Mouse (Mus musculus): ENCODE measurements around the gene Nav3. TPM values are rescaled to one million over a fixed set of nuclear protein-coding genes. Genes with fewer than 3 reads are reported as not detected.

Nav3 gene
- polyA plus RNA-seq, 1 experiment from 2014 or later = 5.2 TPM

DNA sequence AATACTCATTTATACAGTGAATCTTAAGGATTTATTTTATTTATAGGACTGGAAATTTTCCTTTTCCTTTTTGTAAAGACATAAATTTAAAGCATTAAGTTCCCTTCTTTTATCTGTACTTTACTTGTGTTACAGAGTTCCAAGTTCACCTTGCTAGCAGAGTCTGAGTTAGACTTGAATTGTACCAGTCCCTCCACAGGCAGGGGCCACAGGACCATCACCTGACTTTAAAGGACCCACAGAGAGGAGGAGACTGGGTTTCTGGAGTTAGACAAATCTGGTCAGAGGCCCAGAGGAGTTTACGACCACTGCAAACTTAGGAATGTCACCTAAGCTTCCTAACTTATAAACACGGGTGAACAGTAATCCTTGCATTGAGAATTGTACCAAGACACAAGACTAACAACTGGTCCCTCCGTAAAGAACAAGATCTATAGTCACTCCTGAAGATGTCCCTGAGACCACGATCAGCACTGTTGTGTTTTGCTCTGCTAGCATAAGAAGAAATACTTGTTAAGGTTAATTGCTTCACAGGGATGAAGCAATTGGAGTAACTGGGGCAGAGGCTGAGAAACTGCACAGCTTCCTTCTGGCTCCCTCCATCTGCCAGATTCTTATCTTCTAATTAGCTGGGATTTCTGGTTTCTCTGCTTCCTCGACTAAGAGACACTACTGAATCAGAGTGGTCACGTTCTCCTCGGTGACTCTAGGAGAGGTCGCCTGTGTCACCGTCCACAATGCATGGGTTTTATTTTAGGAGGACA, 550.2 kb downstream of the Nav3 start:
- Histone ChIP-seq H3K4me1 (replicated peaks) (peaks cover 5% of the 10 kb centered on the region; the same call in 1 of the 2 replicates), H3K27me3 (ENCODE audit: insufficient read depth, poor library complexity, severe bottlenecking) (no peaks in the 10 kb centered on the region), H3K9me3 (0 out of 2 replicates have a peak, but pooled peaks cover 2% of the 10 kb centered on the region), H3K27ac (no peak overlapping the region), H3K36me3 (no peaks in the 10 kb centered on the region), H3K4me3 (no peak overlapping the region)
- DNase-seq (ENCODE audit: low spot score) = no peak
- 69% methylated on average over 9 of the region's 9 CpGs for WGBS

- Histone ChIP-seq H3K27ac (no peak overlapping the region), H3K9me3 (no peaks in the 10 kb centered on the region), H3K27me3 (ENCODE audit: insufficient read depth, poor library complexity, severe bottlenecking) (no peaks in the 10 kb centered on the region), H3K4me3 (no peak overlapping the region), H3K36me3 (no peaks in the 10 kb centered on the region), H3K4me1 (replicated peaks) (peaks cover 5% of the 10 kb centered on the region; the same call in 1 of the 2 replicates)
- WGBS = 83% methylated on average over 1 of the region's 1 CpGs
- DNase-seq (ENCODE audit: low spot score) = no peak
These were observed 551.2 kb downstream of the Nav3 start for GRCm38 (mm10) chr10:109904841-109905240.

- no peaks in the 10 kb centered on the region for H3K27me3 ChIP-seq (ENCODE audit: insufficient read depth, poor library complexity, severe bottlenecking)
- peaks cover 5% of the 10 kb centered on the region; the same call in 1 of the 2 replicates for H3K4me1 ChIP-seq (replicated peaks)
- no peaks in the 10 kb centered on the region for H3K36me3 ChIP-seq
- H3K4me3 ChIP-seq = no peak overlapping the region
- H3K9me3 ChIP-seq = no peaks in the 10 kb centered on the region
- no peak overlapping the region for H3K27ac ChIP-seq
- 85% methylated on average over 17 of the region's 17 CpGs for WGBS
- no peak for DNase-seq (ENCODE audit: low spot score)
These were observed 552.1 kb downstream of the Nav3 start for GRCm38 (mm10) chr10:109903701-109904555.

DNA sequence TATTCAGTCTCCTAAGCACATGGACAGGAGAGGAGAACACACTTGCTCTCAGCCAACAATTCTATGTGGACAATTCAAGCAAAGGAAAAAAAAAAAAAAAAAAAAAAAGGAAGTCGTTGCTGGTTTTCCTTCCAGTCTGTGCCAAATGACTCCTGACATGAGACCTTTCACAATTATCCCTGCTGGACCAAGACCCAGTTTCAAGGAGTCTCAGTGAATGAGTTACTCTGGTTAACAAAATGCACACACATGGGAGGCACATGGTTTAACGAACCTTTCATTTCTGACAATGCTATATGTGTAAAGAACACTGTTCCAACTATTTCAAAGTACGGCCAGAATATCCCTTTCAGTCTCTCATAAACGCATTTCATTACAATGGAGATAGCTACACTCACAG, 552.8 kb downstream of the Nav3 start:
- Histone ChIP-seq H3K4me3 (no peak overlapping the region), H3K27me3 (ENCODE audit: insufficient read depth, poor library complexity, severe bottlenecking) (no peaks in the 10 kb centered on the region), H3K27ac (no peak overlapping the region), H3K36me3 (no peaks in the 10 kb centered on the region), H3K4me1 (replicated peaks) (peaks cover 5% of the 10 kb centered on the region; the same call in 1 of the 2 replicates), H3K9me3 (no peaks in the 10 kb centered on the region)
- no peak for DNase-seq (ENCODE audit: low spot score)
- 92% methylated on average over 4 of the region's 4 CpGs for WGBS

DNA sequence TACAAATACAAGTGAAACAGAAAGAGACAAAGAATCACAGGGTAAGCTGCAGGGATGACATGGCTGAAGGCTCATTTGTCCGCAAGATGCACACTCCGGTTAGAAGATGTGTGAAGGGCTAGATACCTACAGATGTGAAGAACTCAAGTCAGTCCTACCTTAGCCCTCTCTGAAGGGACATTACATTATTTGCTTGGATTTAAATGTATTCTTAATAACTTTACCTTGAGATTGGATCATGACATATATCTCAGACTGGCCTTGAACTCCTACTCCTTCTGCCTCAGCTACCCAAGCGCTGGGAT, 566.9 kb downstream of the Nav3 start:
- Histone ChIP-seq H3K27ac (no peak overlapping the region), H3K4me3 (no peak overlapping the region), H3K9me3 (no peaks in the 10 kb centered on the region), H3K4me1 (replicated peaks) (peaks cover 3% of the 10 kb centered on the region; the same call in 1 of the 2 replicates), H3K36me3 (no peaks in the 10 kb centered on the region), H3K27me3 (ENCODE audit: insufficient read depth, poor library complexity, severe bottlenecking) (no peaks in the 10 kb centered on the region)
- DNase-seq (ENCODE audit: low spot score) = no peak
- WGBS = 68% methylated on average over 3 of the region's 3 CpGs

DNA sequence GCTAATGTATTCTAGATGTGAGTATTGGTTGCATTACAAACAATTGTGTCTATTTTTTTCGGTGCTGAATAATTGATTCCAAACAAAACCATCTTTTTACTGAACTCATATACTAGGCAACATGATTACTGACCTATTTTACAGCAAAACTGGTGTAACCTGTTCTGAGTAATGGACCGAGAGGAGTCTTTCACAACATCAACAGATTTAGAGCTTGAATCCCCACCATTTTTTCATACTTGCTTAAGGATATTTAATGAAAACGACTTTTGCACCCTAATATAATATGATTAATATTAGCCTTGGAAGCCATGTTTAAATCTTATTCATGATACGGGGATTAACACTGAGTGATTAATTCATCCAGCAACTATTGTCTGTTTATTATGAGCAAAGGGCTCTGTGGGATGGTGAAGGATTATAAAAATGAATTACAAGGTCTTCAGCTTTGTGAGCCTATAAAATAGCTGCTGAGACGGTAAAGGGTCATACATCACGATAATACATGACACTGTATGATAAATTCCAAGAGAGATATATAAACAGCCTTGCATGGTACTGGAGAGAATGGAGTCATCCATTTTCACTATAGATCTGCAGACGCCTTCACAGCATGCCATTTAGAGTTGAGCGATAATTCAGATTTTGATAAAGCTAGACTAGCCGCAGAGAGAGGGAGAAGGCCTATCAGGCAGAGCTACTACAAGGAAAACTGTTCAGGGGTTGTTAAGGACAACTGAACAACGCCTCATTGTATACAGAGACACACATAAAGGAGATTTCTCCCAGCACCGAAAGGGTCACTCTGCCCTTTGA, 567.4 kb downstream of the Nav3 start:
- Histone ChIP-seq H3K27ac (no peak overlapping the region), H3K27me3 (ENCODE audit: insufficient read depth, poor library complexity, severe bottlenecking) (no peaks in the 10 kb centered on the region), H3K4me3 (no peak overlapping the region), H3K4me1 (replicated peaks) (peaks cover 9% of the 10 kb centered on the region), H3K36me3 (no peaks in the 10 kb centered on the region), H3K9me3 (no peaks in the 10 kb centered on the region)
- WGBS = 74% methylated on average over 11 of the region's 11 CpGs
- DNase-seq (ENCODE audit: low spot score) = no peak

- H3K36me3 ChIP-seq = no peaks in the 10 kb centered on the region
- no peaks in the 10 kb centered on the region for H3K27me3 ChIP-seq (ENCODE audit: insufficient read depth, poor library complexity, severe bottlenecking)
- no peak for DNase-seq (ENCODE audit: low spot score)
- H3K4me1 ChIP-seq (replicated peaks) = peaks cover 12% of the 10 kb centered on the region
- H3K4me3 ChIP-seq = no peak overlapping the region
- no peak overlapping the region for H3K27ac ChIP-seq
- no peaks in the 10 kb centered on the region for H3K9me3 ChIP-seq
- 87% methylated on average over 3 of the region's 3 CpGs for WGBS
These were observed 568.8 kb downstream of the Nav3 start for GRCm38 (mm10) chr10:109887160-109887559.

GRCm38 (mm10) chr10:109876107-109876506, 579.9 kb downstream of the Nav3 start:
- no peak overlapping the region for H3K27ac ChIP-seq
- no peak overlapping the region for H3K4me3 ChIP-seq
- 92% methylated on average over 4 of the region's 4 CpGs for WGBS
- 0 out of 2 replicates have a peak, but pooled peaks cover 2% of the 10 kb centered on the region for H3K4me1 ChIP-seq (replicated peaks)
- H3K27me3 ChIP-seq (ENCODE audit: insufficient read depth, poor library complexity, severe bottlenecking) = no peaks in the 10 kb centered on the region
- DNase-seq (ENCODE audit: low spot score) = no peak
- H3K9me3 ChIP-seq = no peaks in the 10 kb centered on the region
- H3K36me3 ChIP-seq = no peaks in the 10 kb centered on the region

DNA sequence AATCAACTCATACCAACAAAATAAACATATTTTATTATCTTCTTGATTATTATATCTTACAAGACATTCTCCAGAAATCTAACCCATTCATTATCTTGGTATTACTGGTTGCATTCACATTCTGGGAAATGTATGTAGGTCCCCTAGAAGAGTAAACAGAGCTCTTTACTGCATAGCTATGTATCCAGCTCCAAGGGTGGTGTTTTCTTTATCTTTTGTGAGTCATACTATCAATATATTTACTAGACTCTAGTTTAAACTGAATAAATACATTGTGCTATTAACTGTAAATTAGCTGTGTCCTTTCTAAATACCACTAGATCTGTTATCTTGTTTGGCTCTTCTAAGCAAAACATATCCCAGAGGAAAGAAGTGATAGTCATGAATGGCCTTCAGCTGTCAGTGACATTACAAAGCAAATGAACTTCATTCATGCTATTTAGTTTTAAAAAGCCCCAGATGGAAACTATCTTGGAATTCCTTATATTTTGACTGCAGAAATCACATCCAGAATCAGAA, 580.6 kb downstream of the Nav3 start:
- H3K9me3 ChIP-seq = no peaks in the 10 kb centered on the region
- H3K4me1 ChIP-seq (replicated peaks) = 0 out of 2 replicates have a peak, but pooled peaks cover 2% of the 10 kb centered on the region
- no peak for DNase-seq (ENCODE audit: low spot score)
- H3K27me3 ChIP-seq (ENCODE audit: insufficient read depth, poor library complexity, severe bottlenecking) = no peaks in the 10 kb centered on the region
- H3K4me3 ChIP-seq = no peak overlapping the region
- H3K27ac ChIP-seq = no peak overlapping the region
- no peaks in the 10 kb centered on the region for H3K36me3 ChIP-seq

GRCm38 (mm10) chr10:109874652-109875311, 581.2 kb downstream of the Nav3 start:
- Histone ChIP-seq H3K36me3 (no peaks in the 10 kb centered on the region), H3K4me3 (no peak overlapping the region), H3K4me1 (replicated peaks) (0 out of 2 replicates have a peak, but pooled peaks cover 2% of the 10 kb centered on the region), H3K27ac (no peak overlapping the region), H3K27me3 (ENCODE audit: insufficient read depth, poor library complexity, severe bottlenecking) (no peaks in the 10 kb centered on the region), H3K9me3 (no peaks in the 10 kb centered on the region)
- DNase-seq (ENCODE audit: low spot score) = no peak
- 67% methylated on average over 5 of the region's 5 CpGs for WGBS

DNA sequence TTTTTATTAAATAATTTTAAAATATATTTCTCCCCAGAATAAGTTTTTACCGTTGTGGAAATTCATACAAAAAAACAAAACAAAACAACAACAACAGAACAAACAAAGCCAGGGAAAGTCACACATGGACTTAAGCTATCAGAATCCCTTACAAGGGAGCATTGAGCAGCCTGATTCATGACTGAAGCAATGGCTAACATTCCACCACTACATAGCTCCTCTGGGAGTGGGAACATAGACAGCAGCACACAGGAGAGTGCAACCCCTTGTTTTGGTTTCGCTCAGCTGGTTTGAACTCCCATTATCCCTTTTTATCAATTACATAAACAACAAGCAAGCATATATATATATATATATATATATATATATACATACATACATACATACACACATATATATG, 589.9 kb downstream of the Nav3 start:
- Histone ChIP-seq H3K27me3 (ENCODE audit: insufficient read depth, poor library complexity, severe bottlenecking) (no peaks in the 10 kb centered on the region), H3K27ac (no peak overlapping the region), H3K36me3 (no peaks in the 10 kb centered on the region), H3K4me1 (replicated peaks) (no peaks in the 10 kb centered on the region), H3K4me3 (no peak overlapping the region), H3K9me3 (no peaks in the 10 kb centered on the region)
- 90% methylated on average over 2 of the region's 2 CpGs for WGBS
- DNase-seq (ENCODE audit: low spot score) = no peak

DNA sequence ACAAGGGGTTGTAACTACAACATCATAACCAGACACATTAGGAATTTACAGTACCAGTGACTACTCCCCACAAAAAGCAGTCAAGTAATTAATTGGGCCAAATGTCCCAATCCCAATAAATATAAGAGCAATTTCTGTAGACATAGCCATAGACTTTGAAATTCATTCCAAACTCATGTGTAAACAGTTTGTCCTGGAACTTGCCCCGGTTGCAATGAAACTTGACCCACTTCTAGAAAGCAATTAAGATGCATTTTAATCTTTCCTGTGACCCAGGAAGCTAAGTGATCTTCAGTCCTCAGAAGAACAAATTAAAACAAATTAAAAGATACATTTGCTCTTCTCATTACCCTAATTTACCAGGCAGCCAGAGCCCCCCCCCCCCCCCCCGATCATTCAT, 590.6 kb downstream of the Nav3 start:
- 74% methylated on average over 2 of the region's 2 CpGs for WGBS
- Histone ChIP-seq H3K36me3 (no peaks in the 10 kb centered on the region), H3K27me3 (ENCODE audit: insufficient read depth, poor library complexity, severe bottlenecking) (no peaks in the 10 kb centered on the region), H3K27ac (no peak overlapping the region), H3K4me1 (replicated peaks) (no peaks in the 10 kb centered on the region), H3K4me3 (no peak overlapping the region), H3K9me3 (no peaks in the 10 kb centered on the region)
- DNase-seq (ENCODE audit: low spot score) = no peak

Measured in hindbrain, embryonic 10.5 days (tissue).